10 mouse cellular contexts compared by ENCODE assay signal in the genomic region with DNA sequence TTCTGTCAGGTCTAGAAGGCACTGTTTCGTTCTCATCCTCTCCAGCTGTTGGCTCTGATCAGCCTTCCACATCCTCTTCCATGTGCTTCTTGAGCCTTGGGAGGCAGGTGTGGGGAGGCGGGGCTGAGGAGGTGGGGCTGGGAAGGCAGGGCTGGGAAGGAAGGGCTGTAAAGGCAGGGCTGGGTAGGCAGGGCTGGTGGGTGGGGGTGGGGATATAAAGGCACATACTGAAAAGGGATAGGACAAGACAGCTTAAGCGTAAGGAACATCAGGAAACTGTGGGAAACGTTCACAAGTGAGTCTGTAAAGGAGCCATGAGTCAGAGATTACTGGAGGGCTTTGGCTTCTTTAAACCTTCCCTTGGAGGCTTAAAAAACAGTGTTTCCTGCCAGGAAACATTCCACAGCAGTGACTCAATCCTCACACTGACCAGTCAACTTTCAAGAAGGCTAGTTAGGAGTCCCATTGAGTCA. TPM values are rescaled to one million over a fixed set of nuclear protein-coding genes. Genes with fewer than 3 reads are reported as not detected.
DNase-seq lines count a peak whose midpoint lies in the region; ATAC-seq and TF ChIP-seq lines count a peak whose summit lies in the region.
"Had no signal": no experiment of that assay in that cellular context is flagged by ENCODE, and none has a peak within 500 bp of the region (broad histone marks: within the 10 kb centered on the region; RNA-seq: fewer than 3 reads in every experiment).

No protein-coding gene starts in this region.

- intact Hi-C loops in gastrocnemius, postnatal 14 days (cut with DNase I; ENCODE audit: low total_unique reads) = no loop called here

- H3K36me3 ChIP-seq in heart, embryonic 12.5 days = no peaks in the 10 kb centered on the region
- no peaks in the 10 kb centered on the region for H3K36me3 ChIP-seq in lung, postnatal 0 days (ENCODE audit: insufficient read depth, low read length)
- H3K36me3 ChIP-seq: G1E had no signal

- H3K27ac ChIP-seq in heart, embryonic 12.5 days (ENCODE audit: poor library complexity, severe bottlenecking) = peak overlapping the region; percentile 73
- peak overlapping the region; percentile 64; the same call in 1 of the 2 replicates for H3K27ac ChIP-seq in lung, postnatal 0 days (ENCODE audit: low read length)

- DNase-seq in gastrocnemius, adult 8-10 months (ENCODE audit: low spot score in 2 of 2) = peak; percentile 11 to 15
- no peak for DNase-seq in gastrocnemius, postnatal 14 days
- DNase-seq in ES-CJ7 (ENCODE audit: low read depth, low spot score) = peak; percentile 50
- DNase-seq in lung, postnatal 0 days (ENCODE audit: low spot score) = peak; percentile 94
- no peak for DNase-seq in right cerebral cortex, postnatal 36 days (ENCODE audit: low spot score in 2 of 2)
- no peak for DNase-seq in cerebellum, postnatal 25 days
- DNase-seq: embryo, embryonic 11 days had no signal

- ATAC-seq in heart, embryonic 12.5 days (ENCODE audit: insufficient number of reproducible peaks, low FRiP score) = peak; percentile 76
- ATAC-seq in lung, postnatal 0 days = peak; percentile 91
- ATAC-seq in megakaryocyte progenitor cell, adult 5-6 weeks (replicated peaks; ENCODE audit: poor library complexity) = no peak

- peaks cover 6% of the 10 kb centered on the region; the same call in 1 of the 2 replicates for H3K4me1 ChIP-seq in heart, embryonic 12.5 days (replicated peaks)
- no peaks in the 10 kb centered on the region for H3K4me1 ChIP-seq in lung, postnatal 0 days (ENCODE audit: insufficient read depth, low read depth, low read length)

- peaks cover 9% of the 10 kb centered on the region for H3K9me3 ChIP-seq in heart, embryonic 12.5 days (replicated peaks)
- H3K9me3 ChIP-seq in lung, postnatal 0 days (ENCODE audit: low read length) = peaks cover 4% of the 10 kb centered on the region; the same call in 1 of the 2 replicates
- H3K9me3 ChIP-seq: G1E had no signal

- H3K27me3 ChIP-seq in heart, embryonic 12.5 days (replicated peaks) = no peaks in the 10 kb centered on the region
- H3K27me3 ChIP-seq in lung, postnatal 0 days (replicated peaks; ENCODE audit: insufficient read depth, low read length) = no peaks in the 10 kb centered on the region

- no peak for TF ChIP-seq CTCF in lung, postnatal 0 days (IDR thresholded peaks at IDR 0.05)

- peak; percentile 85 for TF ChIP-seq EP300 in lung, postnatal 0 days (IDR thresholded peaks at IDR 0.05)

- WGBS in heart, embryonic 12.5 days = 46% methylated on average over 4 of the region's 4 CpGs
- WGBS in lung, postnatal 0 days = 37% methylated on average over 4 of the region's 4 CpGs

- no peak overlapping the region for H3K9ac ChIP-seq in heart, embryonic 12.5 days
- no peak overlapping the region for H3K9ac ChIP-seq in lung, postnatal 0 days (replicated peaks; ENCODE audit: low read depth)

- no peak overlapping the region for H3K4me2 ChIP-seq in heart, embryonic 12.5 days
- H3K4me2 ChIP-seq in lung, postnatal 0 days (replicated peaks; ENCODE audit: low read depth, low read length) = no peak overlapping the region

- H3K4me3 ChIP-seq in heart, embryonic 12.5 days = no peak overlapping the region
- H3K4me3 ChIP-seq in lung, postnatal 0 days (ENCODE audit: low read depth, low read length) = no peak overlapping the region

RNA-seq across cellular contexts. Expression of a gene that starts 21.0 kb away (rescaled TPM):
- total RNA-seq in gastrocnemius, adult 8-10 months (2022) = not detected
- total RNA-seq in gastrocnemius, postnatal 14 days (2021) = under 1 TPM; 0.31 to 0.47 TPM
- not detected in 2 replicates for polyA plus RNA-seq in heart, embryonic 12.5 days (2016; fragmentation: Nextera tagmentation; extraction: Ambion mirVana)
- 0.94 and 1.8 TPM in 2 replicates for polyA plus RNA-seq in lung, postnatal 0 days (2015; fragmentation: Nextera tagmentation; extraction: Ambion mirVana)
- not detected in 2 replicates for total RNA-seq in megakaryocyte progenitor cell, adult 5-6 weeks (2015)
- total RNA-seq in megakaryocyte progenitor cell, adult 5-6 weeks (2017) = not detected in 2 replicates
- total RNA-seq: G1E had no signal
- polyA plus RNA-seq: G1E had no signal

Comparison
In these comparisons a context has a peak if more than half of its experiments do, and no peak if none do; other contexts are left out.
1. DNase-seq: peak in gastrocnemius, adult 8-10 months (2 of 2), ES-CJ7 (single experiment) and lung, postnatal 0 days (single experiment); none in gastrocnemius, postnatal 14 days (single experiment), right cerebral cortex, postnatal 36 days (0 of 2) and cerebellum, postnatal 25 days (0 of 2).